Mouse (Mus musculus) midbrain, embryonic 11.5 days (tissue): ENCODE measurements around the gene 2200002J24Rik. TPM values are rescaled to one million over a fixed set of nuclear protein-coding genes. Genes with fewer than 3 reads are reported as not detected.
A peak's percentile ranks its signal among the peaks of the same experiment; 100 is the strongest.

Experiments used
- ATAC-seq: fragments of 200-750 bp; cut with Nextera tagmentation; 2 replicates; pipeline ENCODE4 v1.8.0; 2017; ENCODE audit warnings: moderate TSS enrichment, moderate library complexity; ENCODE audit not compliant: low FRiP score
- DNase-seq: peaks from one replicate; pipeline ENCODE4 v3.0.0; 2015; ENCODE audit warnings: low spot score; ENCODE audit errors: missing footprints
- H3K27ac ChIP-seq: fragments of 300-500 bp; sonication (generic); 2 replicates; pipeline ENCODE4 v1.5.1; 2014; ENCODE audit warnings: low read depth, low read length
- H3K27me3 ChIP-seq: fragments of 300-500 bp; sonication (generic); 2 replicates; pipeline ENCODE4 v1.6.1; 2014; ENCODE audit warnings: mild to moderate bottlenecking, low read length, moderate library complexity, mixed read lengths; ENCODE audit not compliant: control insufficient read depth, insufficient read depth
- H3K36me3 ChIP-seq: fragments of 300-500 bp; sonication (generic); 2 replicates; pipeline ENCODE4 v1.6.1; 2014; ENCODE audit warnings: mild to moderate bottlenecking, low read length, moderate library complexity, mixed read lengths; ENCODE audit not compliant: control insufficient read depth, insufficient read depth
- H3K4me1 ChIP-seq: fragments of 300-500 bp; sonication (generic); 2 replicates; pipeline ENCODE4 v1.6.1; 2014; ENCODE audit warnings: low read length; ENCODE audit not compliant: control insufficient read depth, insufficient read depth
- H3K4me2 ChIP-seq: fragments of 300-500 bp; sonication (generic); 2 replicates; pipeline ENCODE4 v1.6.1; 2014; ENCODE audit warnings: mild to moderate bottlenecking, moderate library complexity
- H3K4me3 ChIP-seq: fragments of 300-500 bp; sonication (generic); 2 replicates; pipeline ENCODE4 v1.5.1; 2014; ENCODE audit warnings: low read depth, low read length
- H3K9ac ChIP-seq: fragments of 300-500 bp; sonication (generic); 2 replicates; pipeline ENCODE4 v1.6.1; 2014; ENCODE audit warnings: low read length
- H3K9me3 ChIP-seq: fragments of 300-500 bp; sonication (generic); 2 replicates; pipeline ENCODE4 v1.6.1; 2016; ENCODE audit warnings: low read length; ENCODE audit not compliant: control insufficient read depth
- WGBS: fragments of 180-500 bp; shearing (Covaris S2); extraction: QIAGEN DNeasy Blood & Tissue Kit; methylation state at CpG from one replicate; pipeline ENCODE4 v1.1.7; 2014; 5-methylcytosine and 5-hydroxymethylcytosine counted together
- polyA plus RNA-seq: library from polyadenylated mRNA; unstranded; fragments of >200 nt; fragmentation: Nextera tagmentation; extraction: Ambion mirVana; gene quantifications from 2 replicates; pipeline ENCODE4 v1.2.1, GENCODE M21; 2014

The 2200002J24Rik gene
- polyA plus RNA-seq: not detected in 2 replicates

DNA sequence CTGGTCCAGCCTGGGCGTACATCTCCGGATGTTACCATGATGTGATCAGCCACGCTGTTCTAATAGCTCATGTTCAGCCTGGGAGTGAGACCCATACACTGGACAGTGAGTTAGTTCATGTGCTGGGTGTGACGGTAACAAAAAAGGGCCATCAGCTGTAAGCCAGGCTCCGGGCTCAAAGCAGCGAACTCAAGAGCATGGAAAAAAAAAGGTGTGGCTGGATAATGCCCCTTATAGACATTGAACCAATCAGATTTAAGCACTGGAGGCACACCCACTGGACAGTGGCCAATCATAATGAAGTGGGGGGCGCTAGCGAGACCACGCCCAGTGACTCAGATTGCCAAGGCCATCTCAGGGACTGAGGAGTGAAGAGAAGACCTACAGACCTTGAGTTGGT, at the start of gene 2200002J24Rik:
TSS of gene 2200002J24Rik (plus strand) at position 338 of the 400 bp plus-strand sequence.
- H3K4me1 ChIP-seq: no peaks in the 10 kb centered on the region
- no peak for DNase-seq
- H3K4me2 ChIP-seq: no peak within 1 kb of the TSS
- H3K36me3 ChIP-seq: no peaks in the 10 kb centered on the region
- H3K4me3 ChIP-seq: no peak within 1 kb of the TSS
- H3K9me3 ChIP-seq: no peaks in the 10 kb centered on the region
- no peak within 1 kb of the TSS for H3K27ac ChIP-seq
- H3K27me3 ChIP-seq: no peaks in the 10 kb centered on the region
- H3K9ac ChIP-seq: no peak within 1 kb of the TSS; the same call in 1 of the 2 replicates
- WGBS: 41% methylated on average over 9 of the region's 9 CpGs
- ATAC-seq: no peak

DNA sequence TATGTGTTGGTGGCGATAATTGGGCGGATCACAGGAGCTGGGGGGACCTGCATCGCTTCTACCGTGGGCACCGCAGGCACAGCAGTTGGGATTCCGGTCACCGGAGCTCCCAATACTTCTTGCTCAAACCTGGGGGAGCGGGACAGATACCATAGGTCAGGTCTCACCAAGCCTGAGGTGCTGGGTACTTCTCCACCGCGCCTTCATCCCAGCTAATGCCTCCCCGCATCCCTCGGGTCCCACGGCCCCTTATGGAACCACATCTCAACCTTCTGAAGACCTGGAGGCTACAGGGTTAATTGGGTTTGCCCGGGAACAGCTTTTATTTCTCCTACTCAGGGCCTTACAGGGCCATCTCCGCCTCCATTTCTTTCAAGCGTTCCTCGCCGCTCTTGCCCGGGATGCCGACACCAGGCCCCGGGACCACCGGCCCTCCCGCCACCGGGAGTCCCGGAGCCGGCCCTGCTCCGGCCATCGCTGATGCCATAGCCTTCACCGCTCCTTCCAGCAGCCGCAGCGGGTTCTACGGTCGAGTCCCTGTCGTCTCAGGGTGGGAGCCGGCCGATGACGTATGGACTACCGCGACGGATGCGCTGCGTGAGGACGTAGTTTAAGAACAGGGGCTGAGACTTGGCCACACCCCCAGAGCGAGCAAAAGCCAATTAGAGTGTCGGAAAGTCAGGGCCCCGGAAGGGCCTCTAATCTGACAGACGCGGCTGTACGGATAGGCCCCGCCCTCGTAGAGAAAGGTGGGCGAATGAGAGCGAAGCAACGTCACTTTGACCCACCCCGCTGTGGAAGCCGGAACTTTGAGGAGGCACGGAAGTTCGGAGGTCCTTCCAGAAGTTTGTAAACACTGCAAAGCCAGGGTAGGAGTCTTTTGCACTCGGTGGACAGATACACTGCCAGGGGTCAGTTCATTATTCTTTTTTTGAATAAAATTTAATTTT, 48.9 kb upstream of the 2200002J24Rik start, which contains the start of gene Rbm42:
TSS of gene Rbm42 (minus strand) at position 727 of the 950 bp plus-strand sequence.
- Histone ChIP-seq H3K36me3 (peaks cover 14% of the 10 kb centered on the region), H3K27ac (no peak within 1 kb of the TSS), H3K9ac (peak within 1 kb of the TSS; percentile 93), H3K27me3 (no peaks in the 10 kb centered on the region), H3K4me1 (peaks cover 6% of the 10 kb centered on the region), H3K4me2 (peak within 1 kb of the TSS; percentile 95), H3K4me3 (peak within 1 kb of the TSS; percentile 89), H3K9me3 (no peaks in the 10 kb centered on the region)
- ATAC-seq (peak; percentile 100), DNase-seq (peak; percentile 99)
- WGBS: 2% methylated on average over 59 of the region's 59 CpGs

DNA sequence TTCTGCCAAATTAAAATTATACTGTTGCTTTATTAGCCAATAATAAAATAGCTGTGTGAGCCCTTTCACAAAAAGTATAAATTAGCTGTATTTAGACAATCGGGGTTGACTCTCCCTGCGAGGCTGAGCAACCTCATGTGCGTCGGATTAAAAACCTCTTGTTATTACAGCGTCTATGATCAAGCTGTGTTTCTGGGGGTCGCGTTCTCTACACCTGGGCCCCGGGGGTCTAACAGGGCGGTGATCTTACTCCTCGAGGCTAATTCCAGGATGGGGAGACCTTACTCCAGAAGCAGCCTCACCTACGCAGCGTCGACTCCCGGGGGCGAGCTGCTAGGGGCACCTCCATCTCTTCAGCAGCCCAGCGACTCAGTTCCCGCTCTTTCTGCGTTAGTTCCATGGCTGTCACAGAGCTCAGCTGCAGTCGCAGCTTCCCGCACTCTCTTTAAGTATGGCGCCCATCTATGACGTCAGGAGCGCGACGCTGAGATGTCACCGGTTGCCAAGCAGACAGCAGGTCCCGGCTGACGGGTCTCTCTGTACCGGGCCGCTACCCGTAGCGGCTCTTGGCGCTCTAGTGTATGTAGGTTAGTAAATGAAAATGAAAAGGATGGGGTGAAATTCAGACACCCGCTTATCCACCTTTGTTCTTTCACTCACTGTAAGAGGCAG, 34.1 kb upstream of the 2200002J24Rik start, which contains the start of gene Haus5:
TSS of gene Haus5 (minus strand) at position 466 of the 672 bp plus-strand sequence.
- DNase-seq: peak; percentile 99
- peak within 1 kb of the TSS; percentile 54 for H3K9ac ChIP-seq
- H3K4me2 ChIP-seq: peak within 1 kb of the TSS; percentile 78
- ATAC-seq: peak; percentile 95
- peak within 1 kb of the TSS; percentile 57 for H3K4me3 ChIP-seq
- H3K27me3 ChIP-seq: no peaks in the 10 kb centered on the region
- under 1% methylated on average over 34 of the region's 34 CpGs for WGBS
- peaks cover 6% of the 10 kb centered on the region; the same call in 1 of the 2 replicates for H3K4me1 ChIP-seq
- H3K27ac ChIP-seq: no peak within 1 kb of the TSS
- peaks cover 10% of the 10 kb centered on the region for H3K36me3 ChIP-seq
- no peaks in the 10 kb centered on the region for H3K9me3 ChIP-seq

DNA sequence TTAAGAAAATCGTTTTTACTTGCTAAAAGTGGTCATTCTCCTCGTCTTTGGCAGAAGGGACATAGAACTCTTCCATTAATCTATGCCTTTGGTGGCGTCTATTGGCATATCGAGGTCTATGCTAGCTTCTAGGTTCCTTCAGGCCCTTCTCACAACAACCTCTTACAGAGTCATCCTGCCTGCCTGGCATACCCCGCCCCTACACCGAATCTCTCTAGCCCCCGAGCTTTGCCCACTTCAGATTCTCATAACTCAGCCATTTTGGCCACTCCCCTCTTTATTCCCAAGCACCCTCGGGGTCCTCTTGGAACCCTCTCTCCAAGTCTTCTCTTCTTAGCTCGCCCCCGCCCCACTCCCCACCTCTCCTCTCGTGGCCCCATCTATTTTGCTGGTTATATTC, 33.4 kb upstream of the 2200002J24Rik start:
- Histone ChIP-seq H3K9ac (peak overlapping the region; percentile 54), H3K27ac (no peak overlapping the region), H3K36me3 (peaks cover 5% of the 10 kb centered on the region), H3K9me3 (no peaks in the 10 kb centered on the region), H3K4me3 (peak overlapping the region; percentile 57), H3K4me1 (peaks cover 6% of the 10 kb centered on the region; the same call in 1 of the 2 replicates), H3K27me3 (no peaks in the 10 kb centered on the region), H3K4me2 (peak overlapping the region; percentile 78)
- ATAC-seq: peak; percentile 45
- DNase-seq: no peak
- 5% methylated on average over 11 of the region's 11 CpGs for WGBS

DNA sequence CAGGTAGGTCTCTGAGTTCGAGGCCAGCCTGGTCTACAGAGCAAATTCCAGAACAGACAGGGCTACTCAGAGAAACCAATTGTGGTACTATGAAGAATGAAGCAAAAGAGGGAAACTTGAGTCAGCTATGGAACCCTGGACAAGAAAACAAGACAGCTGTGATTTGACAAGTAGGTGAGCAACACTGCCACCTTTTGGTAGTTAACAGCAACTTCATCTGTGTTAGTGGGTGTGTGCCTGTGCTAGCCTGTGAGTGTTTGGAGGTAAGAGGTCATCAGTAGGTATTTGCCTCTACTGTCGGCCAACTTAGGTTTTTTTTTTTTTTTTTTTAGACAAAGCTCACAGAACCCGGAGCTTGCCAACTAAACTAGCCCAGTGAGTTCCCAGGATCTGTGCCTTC, 29.5 kb upstream of the 2200002J24Rik start:
- Histone ChIP-seq H3K36me3 (no peaks in the 10 kb centered on the region), H3K9ac (no peak overlapping the region), H3K9me3 (no peaks in the 10 kb centered on the region), H3K4me3 (no peak overlapping the region), H3K27ac (no peak overlapping the region), H3K4me1 (peaks cover 6% of the 10 kb centered on the region; the same call in 1 of the 2 replicates), H3K27me3 (no peaks in the 10 kb centered on the region), H3K4me2 (no peak overlapping the region)
- no peak for ATAC-seq
- WGBS: 51% methylated on average over 3 of the region's 3 CpGs
- DNase-seq: peak; percentile 84

DNA sequence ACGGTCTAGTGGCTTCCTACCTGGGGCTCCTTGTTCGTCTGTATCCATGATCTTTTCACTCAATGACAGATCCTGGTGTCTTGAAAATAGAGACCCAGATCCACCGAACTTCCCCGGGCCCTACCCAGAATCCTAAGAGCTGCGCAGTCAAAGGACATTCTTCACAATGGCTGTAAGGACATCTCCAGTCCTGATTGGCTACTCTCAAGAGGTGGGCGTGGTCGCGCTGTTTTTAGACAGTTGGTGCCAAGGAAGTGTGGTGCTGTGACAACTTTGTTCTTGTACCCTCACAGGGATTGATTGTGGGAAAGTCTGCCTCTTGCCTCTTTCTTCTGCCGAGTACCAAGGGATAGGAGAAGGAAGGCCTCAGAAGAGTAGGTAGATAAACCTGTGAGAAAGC, 27.2 kb upstream of the 2200002J24Rik start, which contains the start of gene Pmis2:
TSS of gene Pmis2 (minus strand) at position 126 of the 400 bp plus-strand sequence.
- no peaks in the 10 kb centered on the region for H3K36me3 ChIP-seq
- ATAC-seq: no peak
- 68% methylated on average over 9 of the region's 9 CpGs for WGBS
- no peak within 1 kb of the TSS for H3K4me3 ChIP-seq
- DNase-seq: no peak
- no peaks in the 10 kb centered on the region for H3K27me3 ChIP-seq
- no peak within 1 kb of the TSS for H3K9ac ChIP-seq
- H3K27ac ChIP-seq: no peak within 1 kb of the TSS
- H3K4me2 ChIP-seq: no peak within 1 kb of the TSS
- H3K9me3 ChIP-seq: no peaks in the 10 kb centered on the region
- H3K4me1 ChIP-seq: no peaks in the 10 kb centered on the region

DNA sequence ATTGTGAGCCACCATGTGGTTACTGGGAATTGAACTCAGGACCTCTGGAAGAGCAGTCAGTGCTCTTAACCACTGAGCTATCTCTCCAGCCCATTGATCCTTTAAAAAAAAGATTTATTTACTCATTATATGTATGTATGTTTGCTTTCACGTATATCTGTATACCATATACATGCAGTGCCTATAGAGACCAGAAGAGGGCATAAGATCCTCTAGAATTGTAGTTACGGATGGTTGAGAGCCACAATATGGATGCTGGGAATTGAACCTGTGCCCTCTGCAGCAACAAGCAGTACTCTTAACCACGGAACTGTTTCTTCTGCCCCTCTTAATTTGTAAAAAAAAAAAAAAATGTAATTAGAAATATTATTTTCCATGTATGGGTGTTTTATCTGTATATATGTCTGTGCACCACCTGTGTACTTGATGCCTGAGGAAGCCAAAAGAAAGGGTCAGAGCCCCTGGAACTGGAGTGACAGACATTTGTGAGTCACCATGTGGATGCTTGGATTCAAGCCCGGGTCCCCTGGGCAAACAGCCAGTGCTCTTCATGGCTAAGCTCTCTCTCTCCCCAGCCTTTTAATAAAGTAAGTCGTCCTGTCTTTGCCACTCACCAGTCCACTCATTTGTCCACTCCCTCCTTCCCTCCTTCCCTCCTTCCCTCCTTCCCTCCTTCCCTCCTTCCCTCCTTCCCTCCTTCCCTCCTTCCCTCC, 20.3 kb upstream of the 2200002J24Rik start:
- 75% methylated on average over 5 of the region's 5 CpGs for WGBS
- H3K9me3 ChIP-seq: no peaks in the 10 kb centered on the region
- ATAC-seq (no peak), DNase-seq (no peak)
- no peaks in the 10 kb centered on the region for H3K4me1 ChIP-seq
- no peak overlapping the region for H3K9ac ChIP-seq
- no peaks in the 10 kb centered on the region for H3K27me3 ChIP-seq
- H3K27ac ChIP-seq: no peak overlapping the region
- H3K4me3 ChIP-seq: no peak overlapping the region
- no peaks in the 10 kb centered on the region for H3K36me3 ChIP-seq
- no peak overlapping the region for H3K4me2 ChIP-seq

DNA sequence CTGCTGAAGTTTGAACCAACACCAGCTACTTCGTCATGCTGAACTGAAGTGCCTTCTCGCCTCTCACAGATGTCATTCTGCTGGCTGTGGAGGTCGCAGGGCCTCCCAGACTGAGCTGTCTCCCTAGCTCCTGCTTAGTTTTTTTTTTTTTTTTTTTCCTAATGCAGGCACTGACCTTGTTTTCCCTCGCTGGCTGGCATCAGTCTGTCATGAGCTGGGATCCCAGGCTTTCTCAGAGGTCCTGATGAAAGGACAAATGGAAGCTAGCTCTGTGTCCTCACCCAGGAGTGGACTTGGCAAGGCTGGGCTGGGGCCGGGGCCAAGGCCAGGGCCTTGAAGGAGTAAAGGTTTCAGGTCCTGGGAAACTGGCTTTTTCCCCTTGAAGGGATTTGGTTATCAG, 16.8 kb upstream of the 2200002J24Rik start:
- H3K27ac ChIP-seq: no peak overlapping the region
- no peaks in the 10 kb centered on the region for H3K27me3 ChIP-seq
- H3K4me3 ChIP-seq: no peak overlapping the region
- H3K9ac ChIP-seq: no peak overlapping the region
- no peaks in the 10 kb centered on the region for H3K9me3 ChIP-seq
- no peak for DNase-seq
- no peak overlapping the region for H3K4me2 ChIP-seq
- no peaks in the 10 kb centered on the region for H3K4me1 ChIP-seq
- no peak for ATAC-seq
- WGBS: 73% methylated on average over 5 of the region's 5 CpGs
- no peaks in the 10 kb centered on the region for H3K36me3 ChIP-seq
